Mouse (Mus musculus) midbrain, postnatal 0 days (tissue): ENCODE data around the gene Paxip1. TPM values are rescaled to one million over a fixed set of nuclear protein-coding genes. Genes with fewer than 3 reads are reported as not detected.

Source experiments
- ATAC-seq: fragments of 200-750 bp; cut with Nextera tagmentation; 2 replicates; pipeline ENCODE4 v1.8.0; 2017; ENCODE audit warnings: moderate number of reproducible peaks, mild to moderate bottlenecking, moderate TSS enrichment, moderate library complexity; ENCODE audit not compliant: low FRiP score
- DNase-seq: peaks from one replicate; pipeline ENCODE4 v3.0.0-alpha.2; 2015; ENCODE audit warnings: low spot score
- H3K27ac ChIP-seq: fragments of 300-500 bp; sonication (generic); 2 replicates; pipeline ENCODE4 v1.5.1; 2014; ENCODE audit warnings: low read depth, mild to moderate bottlenecking, low read length, mixed read lengths
- H3K27me3 ChIP-seq: fragments of 300-500 bp; sonication (generic); 2 replicates; pipeline ENCODE4 v1.6.1; 2014; ENCODE audit warnings: low read length, control low read depth, mixed read lengths; ENCODE audit not compliant: insufficient read depth
- H3K36me3 ChIP-seq: fragments of 300-500 bp; sonication (generic); 2 replicates; pipeline ENCODE4 v1.6.1; 2014; ENCODE audit warnings: low read length, control low read depth, mixed read lengths; ENCODE audit not compliant: insufficient read depth
- H3K4me1 ChIP-seq: fragments of 300-500 bp; sonication (generic); 2 replicates; pipeline ENCODE4 v1.6.1; 2014; ENCODE audit warnings: mild to moderate bottlenecking, control low read depth, antibody characterized with exemption, low read length, mixed read lengths; ENCODE audit not compliant: insufficient read depth
- H3K4me2 ChIP-seq: fragments of 300-500 bp; sonication (generic); 2 replicates; pipeline ENCODE4 v1.6.1; 2014; ENCODE audit warnings: low read depth, mild to moderate bottlenecking, low read length, mixed read lengths; ENCODE audit not compliant: poor library complexity, severe bottlenecking
- H3K4me3 ChIP-seq: fragments of 300-500 bp; sonication (generic); 2 replicates; pipeline ENCODE4 v1.5.1; 2014; ENCODE audit warnings: low read depth, mild to moderate bottlenecking, low read length, moderate library complexity
- H3K9ac ChIP-seq: fragments of 300-500 bp; sonication (generic); replicated peaks from 2 replicates; pipeline ENCODE4 v1.6.1; 2014; ENCODE audit warnings: mild to moderate bottlenecking, low read length, moderate library complexity, mixed read lengths; ENCODE audit not compliant: poor library complexity, severe bottlenecking
- H3K9me3 ChIP-seq: fragments of 300-500 bp; sonication (generic); 2 replicates; pipeline ENCODE4 v1.6.1; 2016; ENCODE audit warnings: low read length, control low read depth
- CTCF ChIP-seq: IDR thresholded peaks from 2 replicates; pipeline ENCODE4 v1.5.1; 2016; ENCODE audit warnings: antibody characterized with exemption, mild to moderate bottlenecking
- WGBS: fragments of 180-500 bp; shearing (Covaris S2); extraction: QIAGEN DNeasy Blood & Tissue Kit; methylation state at CpG from one replicate; pipeline ENCODE4 v1.1.7; 2014; 5-methylcytosine and 5-hydroxymethylcytosine counted together
- polyA plus RNA-seq: library from polyadenylated mRNA; unstranded; fragments of >200 nt; fragmentation: Nextera tagmentation; extraction: Ambion mirVana; gene quantifications from 2 replicates; pipeline ENCODE4 v1.2.1, GENCODE M21; 2015
- total RNA-seq: library from RNA; depleted of rRNA; stranded (reverse); fragments of >200 nt; gene quantifications from 2 replicates; pipeline ENCODE4 v1.2.3, GENCODE M21; 2014; rRNA removed

The Paxip1 gene
- total RNA-seq, result 43.0 and 48.8 TPM in 2 replicates
- polyA plus RNA-seq, result 21.2 and 23.1 TPM in 2 replicates

GRCm38 (mm10) chr5:27791303-27792172, at the start of gene Paxip1:
Paxip1 (minus strand) TSS chr5:27791691.
- H3K36me3 ChIP-seq, result peaks cover 14% of the 10 kb centered on the region
- H3K9me3 ChIP-seq, result no peaks in the 10 kb centered on the region
- peaks cover 10% of the 10 kb centered on the region; the same call in 1 of the 2 replicates for H3K4me1 ChIP-seq
- no peaks in the 10 kb centered on the region for H3K27me3 ChIP-seq
- H3K27ac ChIP-seq, result peak within 1 kb of the TSS; percentile 93
- TF ChIP-seq CTCF, result peak; percentile 25; the same call in 1 of the 2 replicates
- peak; percentile 97 for DNase-seq
- H3K4me2 ChIP-seq, result peak within 1 kb of the TSS; percentile 53
- peak within 1 kb of the TSS; percentile 83 for H3K9ac ChIP-seq
- peak; percentile 97 for ATAC-seq
- peak within 1 kb of the TSS; percentile 77 for H3K4me3 ChIP-seq
- WGBS, result under 1% methylated on average over 72 of the region's 73 CpGs

- H3K4me3 ChIP-seq, result no peak overlapping the region
- WGBS, result 42% methylated on average over 4 of the region's 4 CpGs
- H3K9me3 ChIP-seq, result no peaks in the 10 kb centered on the region
- no peak for ATAC-seq
- no peak for TF ChIP-seq CTCF
- no peak overlapping the region for H3K9ac ChIP-seq
- H3K27me3 ChIP-seq, result no peaks in the 10 kb centered on the region
- no peak overlapping the region for H3K27ac ChIP-seq
- peaks cover 2% of the 10 kb centered on the region; the same call in 1 of the 2 replicates for H3K4me1 ChIP-seq
- H3K36me3 ChIP-seq, result no peaks in the 10 kb centered on the region
- H3K4me2 ChIP-seq, result no peak overlapping the region
- no peak for DNase-seq
These were observed 46.6 kb upstream of the Paxip1 start for GRCm38 (mm10) chr5:27838061-27838460.

GRCm38 (mm10) chr5:27835096-27835495, 43.6 kb upstream of the Paxip1 start:
- TF ChIP-seq CTCF, result no peak
- no peak overlapping the region for H3K27ac ChIP-seq
- WGBS, result 88% methylated on average over 2 of the region's 2 CpGs
- no peak overlapping the region for H3K9ac ChIP-seq
- H3K4me3 ChIP-seq, result no peak overlapping the region
- H3K36me3 ChIP-seq, result no peaks in the 10 kb centered on the region
- no peaks in the 10 kb centered on the region for H3K9me3 ChIP-seq
- no peaks in the 10 kb centered on the region for H3K27me3 ChIP-seq
- DNase-seq (no peak), ATAC-seq (no peak)
- no peaks in the 10 kb centered on the region for H3K4me1 ChIP-seq
- no peak overlapping the region for H3K4me2 ChIP-seq

GRCm38 (mm10) chr5:27827971-27828370, 36.5 kb upstream of the Paxip1 start:
- no peak for ATAC-seq
- Histone ChIP-seq H3K4me2 (no peak overlapping the region), H3K9ac (no peak overlapping the region)

GRCm38 (mm10) chr5:27821161-27821560, 29.7 kb upstream of the Paxip1 start:
- no peaks in the 10 kb centered on the region for H3K4me1 ChIP-seq
- no peaks in the 10 kb centered on the region for H3K36me3 ChIP-seq
- no peak overlapping the region for H3K4me3 ChIP-seq
- no peak overlapping the region for H3K4me2 ChIP-seq
- no peak overlapping the region for H3K9ac ChIP-seq
- no peak for TF ChIP-seq CTCF
- no peak overlapping the region for H3K27ac ChIP-seq
- DNase-seq (peak; percentile 4), ATAC-seq (no peak)
- H3K27me3 ChIP-seq, result no peaks in the 10 kb centered on the region
- 67% methylated on average over 6 of the region's 6 CpGs for WGBS
- H3K9me3 ChIP-seq, result no peaks in the 10 kb centered on the region

More at GRCm38 (mm10) chr5:27827971-27828370, 36.5 kb upstream of the Paxip1 start:
- H3K27ac ChIP-seq, result no peak overlapping the region
- H3K4me1 ChIP-seq, result no peaks in the 10 kb centered on the region
- no peaks in the 10 kb centered on the region for H3K36me3 ChIP-seq
- H3K4me3 ChIP-seq, result no peak overlapping the region
- 91% methylated on average over 7 of the region's 7 CpGs for WGBS
- no peaks in the 10 kb centered on the region for H3K27me3 ChIP-seq
- no peak for TF ChIP-seq CTCF
- no peaks in the 10 kb centered on the region for H3K9me3 ChIP-seq
- DNase-seq, result no peak
